Mouse (Mus musculus) bone marrow macrophage, adult 2 months (primary cell): ENCODE results near the gene Smim22.

Experiments
- CTCF ChIP-seq: IDR thresholded peaks from 2 replicates; pipeline ENCODE4 v1.5.1; 2012; ENCODE audit warnings: low read depth, mild to moderate bottlenecking, low read length, moderate library complexity
- POLR2A ChIP-seq: IDR thresholded peaks from 2 replicates; pipeline ENCODE4 v1.6.1; 2012; ENCODE audit warnings: mild to moderate bottlenecking, low read depth, low read length, borderline replicate concordance

DNA sequence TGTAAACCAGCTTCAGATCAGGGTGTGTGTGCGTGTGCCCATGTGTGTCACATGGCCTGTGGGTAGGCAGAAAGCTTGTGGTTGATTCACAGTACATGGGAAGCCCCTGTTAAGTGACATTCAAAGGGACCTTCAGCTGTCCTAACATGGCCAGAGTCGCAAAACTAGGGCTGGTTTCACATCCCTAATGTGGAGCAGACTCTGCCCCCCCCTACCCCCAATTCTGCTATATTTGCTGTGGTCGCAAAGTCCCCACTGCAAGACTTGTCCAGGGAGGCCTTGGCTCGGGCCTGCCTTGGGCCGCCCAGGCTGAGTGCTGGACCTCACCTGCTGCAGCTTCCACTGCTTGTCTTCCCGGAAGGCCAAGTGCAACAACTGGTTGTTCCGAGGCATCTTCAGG lies 4.2 kb downstream of the Smim22 start:
- TF ChIP-seq CTCF (no peak), POLR2A (no peak)
